Mouse (Mus musculus) cerebellum, adult (tissue): Measurements from ENCODE around the gene Fam217a.
"Not testable (repeated sequence)": the region's sequence is repeated elsewhere in the genome, so short reads cannot be mapped to it uniquely, and the experiment has no call there.

Source experiments
- ATAC-seq: cut with Nextera tagmentation; 2 replicates; pipeline ENCODE4 v1.9.2; 2017; ENCODE audit warnings: mild to moderate bottlenecking, moderate library complexity, mixed read lengths; ENCODE audit not compliant: insufficient number of reproducible peaks, low FRiP score, low TSS enrichment

Gene Fam217a

GRCm38 (mm10) chr13:34924210-34924609 lies at the start of gene Fam217a, which contains the start of gene 4933417A18Rik:
Gene Fam217a (minus strand): TSS chr13:34924310.
Gene 4933417A18Rik (plus strand): TSS chr13:34924409.
- no peak for ATAC-seq

GRCm38 (mm10) chr13:34973770-34974169 lies 49.7 kb upstream of the Fam217a start:
- no peak for ATAC-seq

GRCm38 (mm10) chr13:34973149-34973548 lies 49.0 kb upstream of the Fam217a start:
- ATAC-seq = no peak

GRCm38 (mm10) chr13:34972456-34972855 lies 48.3 kb upstream of the Fam217a start:
- not testable (repeated sequence) for ATAC-seq

- not testable (repeated sequence) for ATAC-seq
Measured at GRCm38 (mm10) chr13:34965647-34966046, 41.5 kb upstream of the Fam217a start.

- ATAC-seq = no peak
Measured at GRCm38 (mm10) chr13:34964866-34965265, 40.8 kb upstream of the Fam217a start.

- no peak for ATAC-seq
Measured at GRCm38 (mm10) chr13:34964419-34964818, 40.3 kb upstream of the Fam217a start.

- ATAC-seq = peak; percentile 31; the same call in 1 of the 2 replicates
Measured at GRCm38 (mm10) chr13:34963511-34964397, 39.6 kb upstream of the Fam217a start, which contains the start of gene Eci3. Gene Eci3 (minus strand): TSS chr13:34963810.

- ATAC-seq = no peak
Measured at GRCm38 (mm10) chr13:34960996-34961770, 37.1 kb upstream of the Fam217a start.

GRCm38 (mm10) chr13:34958158-34958557 lies 34.0 kb upstream of the Fam217a start:
- ATAC-seq = not testable (repeated sequence)

GRCm38 (mm10) chr13:34956901-34957300 lies 32.8 kb upstream of the Fam217a start:
- ATAC-seq = no peak

GRCm38 (mm10) chr13:34951437-34951836 lies 27.3 kb upstream of the Fam217a start:
- not testable (repeated sequence) for ATAC-seq

- no peak for ATAC-seq
Measured at GRCm38 (mm10) chr13:34942370-34942769, 18.3 kb upstream of the Fam217a start.

GRCm38 (mm10) chr13:34934931-34935644 lies 11.0 kb upstream of the Fam217a start:
- ATAC-seq = no peak

GRCm38 (mm10) chr13:34916520-34917167 lies 7.5 kb downstream of the Fam217a start:
- ATAC-seq = peak; percentile 15; the same call in 1 of the 2 replicates

GRCm38 (mm10) chr13:34914614-34915013 lies 9.5 kb downstream of the Fam217a start:
- ATAC-seq = no peak

- no peak for ATAC-seq
Measured at GRCm38 (mm10) chr13:34892871-34893270, 31.2 kb downstream of the Fam217a start.

- no peak for ATAC-seq
Measured at GRCm38 (mm10) chr13:34876481-34876880, 47.6 kb downstream of the Fam217a start.

GRCm38 (mm10) chr13:34875741-34876445 lies 48.2 kb downstream of the Fam217a start:
- peak; percentile 42 for ATAC-seq
